Comparison of ENCODE assay signal across 11 mouse cellular contexts in the genomic region with DNA sequence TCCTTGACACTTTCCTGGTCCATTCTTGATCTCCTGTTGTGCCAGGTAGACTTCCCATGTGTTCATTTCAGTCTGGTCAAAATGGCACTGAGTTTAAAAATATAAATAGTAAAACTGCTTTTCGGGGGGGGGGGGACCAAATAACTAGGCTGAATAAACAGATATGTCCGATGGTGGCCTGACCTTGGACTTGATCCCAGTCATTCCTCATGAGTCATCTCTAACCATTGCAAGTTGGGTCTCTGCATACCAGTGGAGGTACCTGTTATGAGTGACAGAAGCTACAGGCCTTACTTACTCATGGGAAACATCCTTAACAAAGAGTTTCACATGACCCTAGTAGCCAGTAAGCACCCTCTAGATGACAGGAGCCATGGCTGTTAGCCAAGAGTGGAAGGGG.
"Had no signal": no experiment of that assay in that cellular context is flagged by ENCODE, and none has a peak within 500 bp of the region (broad histone marks: within the 10 kb centered on the region; RNA-seq: fewer than 3 reads in every experiment).

No protein-coding gene starts in this region.

- H3K4me3 ChIP-seq: limb, embryonic 12.5 days; liver, embryonic 13.5 days; lung, embryonic 15.5 days; neural tube, embryonic 12.5 days had no signal

- H3K4me1 ChIP-seq: liver, embryonic 13.5 days; lung, embryonic 15.5 days had no signal

- H3K27me3 ChIP-seq: limb, embryonic 12.5 days; liver, embryonic 13.5 days; lung, embryonic 15.5 days; neural tube, embryonic 12.5 days had no signal

- H3K27ac ChIP-seq: limb, embryonic 12.5 days; liver, embryonic 13.5 days; lung, embryonic 15.5 days; neural tube, embryonic 12.5 days had no signal

- H3K9me3 ChIP-seq: limb, embryonic 12.5 days; liver, embryonic 13.5 days; lung, embryonic 15.5 days; midbrain, embryonic 13.5 days; neural tube, embryonic 12.5 days had no signal

- DNase-seq: kidney, adult 8-10 months; kidney, postnatal 36 days; liver; liver, embryonic 13.5 days; liver, postnatal 0 days; thymus, adult 18-20 months; thymus, postnatal 36 days had no signal

- H3K36me3 ChIP-seq: limb, embryonic 12.5 days; liver, embryonic 13.5 days; lung, embryonic 15.5 days; midbrain, embryonic 13.5 days; neural tube, embryonic 12.5 days had no signal

- H3K9ac ChIP-seq: limb, embryonic 12.5 days; liver, embryonic 13.5 days; liver, postnatal 0 days; lung, embryonic 15.5 days had no signal

- H3K4me2 ChIP-seq: liver, embryonic 13.5 days; lung, embryonic 15.5 days had no signal

- ATAC-seq: liver, postnatal 0 days; midbrain, embryonic 13.5 days had no signal
